Mouse (Mus musculus) megakaryocyte, embryonic 14.5 days (primary cell): ENCODE data around the gene Iqce. TPM values are rescaled to one million over a fixed set of nuclear protein-coding genes. Genes with fewer than 3 reads are reported as not detected.

ENCODE experiments used
- H3K27me3 ChIP-seq: replicated peaks from 2 replicates; pipeline ENCODE3; 2012; ENCODE audit warnings: inconsistent platforms
- H3K36me3 ChIP-seq: replicated peaks from 2 replicates; pipeline ENCODE3; 2012; ENCODE audit warnings: low read length, inconsistent platforms, mixed read lengths
- H3K4me1 ChIP-seq: 2 replicates; pipeline ENCODE4 v1.6.1; 2012; ENCODE audit warnings: inconsistent platforms
- H3K4me3 ChIP-seq: replicated peaks from 2 replicates; pipeline ENCODE3; 2012; ENCODE audit warnings: moderate library complexity, mild to moderate bottlenecking, inconsistent platforms
- H3K9me3 ChIP-seq: 2 replicates; pipeline ENCODE4 v1.6.1; 2012; ENCODE audit warnings: inconsistent platforms
- FLI1 ChIP-seq: IDR thresholded peaks from 2 replicates; pipeline ENCODE4 v1.6.1; 2012; ENCODE audit warnings: low read length, inconsistent platforms, mixed read lengths
- GATA1 ChIP-seq: IDR thresholded peaks from 3 replicates; pipeline ENCODE4 v1.6.1; 2012; ENCODE audit warnings: mixed read lengths, low read length, inconsistent platforms, borderline replicate concordance
- polyA plus RNA-seq: library from polyadenylated mRNA; stranded (reverse); fragments of >175 nt; gene quantifications from 2 replicates; pipeline ENCODE4 v1.2.3, GENCODE M21; 2012; ENCODE audit warnings: low replicate concordance; ENCODE audit not compliant: insufficient read depth

Iqce gene
- polyA plus RNA-seq, 1 experiment, result 4.7 TPM

DNA sequence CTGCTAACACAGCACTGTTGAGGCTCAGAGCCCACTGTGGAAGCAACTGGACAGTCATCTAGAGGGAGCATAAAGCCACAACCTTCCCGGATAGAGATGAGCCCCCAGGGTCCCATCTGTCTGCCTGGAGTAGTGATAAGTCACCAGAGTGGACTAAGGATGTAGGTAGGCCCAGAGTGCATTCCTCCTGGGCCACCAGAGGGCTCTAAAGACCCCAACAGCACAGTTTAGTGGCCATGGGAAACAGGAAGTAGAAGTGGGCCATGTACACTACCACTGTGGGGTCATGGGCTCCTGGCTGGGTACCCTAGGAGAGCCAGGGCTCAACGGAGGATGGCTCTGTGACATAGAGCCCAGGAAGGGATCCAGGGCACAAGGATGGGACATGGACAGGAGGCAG, 61.4 kb downstream of the Iqce start:
- TF ChIP-seq FLI1 (no peak), GATA1 (no peak)
- Histone ChIP-seq H3K9me3 (no peaks in the 10 kb centered on the region), H3K4me3 (peak overlapping the region; percentile 1), H3K27me3 (no peaks in the 10 kb centered on the region), H3K36me3 (peaks cover 83% of the 10 kb centered on the region), H3K4me1 (peaks cover 91% of the 10 kb centered on the region)

DNA sequence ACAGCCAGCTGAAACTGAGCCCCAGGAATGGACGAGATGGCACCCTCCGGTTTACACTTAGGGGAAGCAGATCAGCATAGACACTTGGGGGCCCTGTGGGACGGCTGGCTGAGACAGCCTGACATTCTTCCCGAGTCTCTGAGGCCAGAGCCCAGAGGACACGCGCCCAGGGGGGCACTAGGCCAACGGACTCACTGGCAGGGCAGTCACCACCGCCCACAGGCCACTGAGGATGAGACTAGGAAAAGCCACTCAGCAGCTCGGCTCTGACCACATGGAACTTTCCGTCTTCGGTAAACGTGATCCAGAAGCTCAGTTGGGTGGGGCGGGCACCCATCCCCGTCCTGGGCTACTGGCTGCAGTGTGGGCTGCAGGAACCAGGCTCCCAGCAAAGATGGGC, 62.3 kb downstream of the Iqce start:
- TF ChIP-seq FLI1, result no peak
- TF ChIP-seq GATA1, result no peak
- H3K36me3 ChIP-seq, result peaks cover 86% of the 10 kb centered on the region
- H3K27me3 ChIP-seq, result no peaks in the 10 kb centered on the region
- peaks cover 90% of the 10 kb centered on the region for H3K4me1 ChIP-seq
- H3K4me3 ChIP-seq, result no peak overlapping the region
- no peaks in the 10 kb centered on the region for H3K9me3 ChIP-seq

DNA sequence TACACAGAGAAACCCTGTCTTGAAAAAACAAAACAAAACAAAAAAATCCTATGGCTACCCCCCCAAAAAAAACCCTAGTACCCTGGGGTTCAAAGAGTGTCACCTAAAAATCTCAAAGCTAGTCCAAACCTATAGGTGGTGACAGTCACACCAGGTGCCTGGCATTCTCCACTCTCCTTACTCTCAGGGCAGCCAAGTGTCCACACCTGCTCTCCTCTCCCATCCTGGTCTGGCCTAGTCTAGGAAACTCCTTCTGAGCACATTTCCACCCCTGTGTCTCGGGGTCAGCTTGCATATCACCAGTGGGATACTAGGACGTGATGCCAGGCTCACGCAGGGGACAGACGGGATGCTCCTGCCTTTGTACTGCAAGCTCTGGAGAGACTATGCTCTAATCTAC, 62.9 kb downstream of the Iqce start:
- Histone ChIP-seq H3K27me3 (no peaks in the 10 kb centered on the region), H3K36me3 (peaks cover 91% of the 10 kb centered on the region), H3K4me3 (no peak overlapping the region), H3K9me3 (no peaks in the 10 kb centered on the region), H3K4me1 (peaks cover 90% of the 10 kb centered on the region)
- TF ChIP-seq FLI1, result no peak

DNA sequence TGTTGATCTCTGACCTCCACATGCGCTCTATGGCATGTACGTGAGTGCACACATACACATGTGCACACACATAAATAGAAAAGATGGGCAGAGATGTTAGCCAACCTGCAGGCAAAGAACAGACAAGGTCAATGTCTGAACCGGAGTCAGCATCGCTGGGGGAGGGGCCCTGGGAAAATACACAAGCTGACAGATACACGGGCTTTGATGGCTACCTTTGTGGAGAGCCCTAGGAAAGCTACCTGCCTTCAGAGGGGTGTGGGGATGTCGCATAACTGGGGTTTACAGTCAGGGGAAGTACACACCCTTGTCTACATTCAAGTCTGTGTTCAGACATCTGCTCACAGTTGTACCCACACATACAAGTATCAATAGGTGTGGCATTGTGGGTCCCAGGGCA, 63.7 kb downstream of the Iqce start:
- peaks cover 89% of the 10 kb centered on the region for H3K4me1 ChIP-seq
- H3K27me3 ChIP-seq, result no peaks in the 10 kb centered on the region
- H3K9me3 ChIP-seq, result no peaks in the 10 kb centered on the region
- H3K4me3 ChIP-seq, result no peak overlapping the region
- TF ChIP-seq GATA1 (no peak), FLI1 (no peak)
- peaks cover 91% of the 10 kb centered on the region for H3K36me3 ChIP-seq

DNA sequence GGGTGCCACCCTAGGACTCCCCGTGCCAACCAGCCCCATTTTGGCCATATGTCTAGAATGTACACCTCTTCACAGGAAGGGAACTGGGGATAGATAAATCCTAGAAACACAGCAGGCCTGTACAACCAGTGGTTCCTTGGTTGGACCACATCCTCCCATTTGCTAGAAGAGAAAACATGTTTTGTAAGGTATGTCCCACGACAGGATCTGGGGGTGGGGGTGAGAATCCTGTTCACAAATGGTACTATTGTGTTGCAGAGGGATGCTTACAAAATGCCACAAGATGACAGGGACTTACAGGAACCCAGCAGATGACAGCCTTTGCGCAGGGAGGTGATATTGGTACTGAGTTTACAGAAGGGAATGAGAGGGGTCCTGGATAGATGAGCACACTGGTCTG, 64.2 kb downstream of the Iqce start:
- H3K4me3 ChIP-seq, result no peak overlapping the region
- TF ChIP-seq FLI1 (no peak), GATA1 (no peak)
- H3K27me3 ChIP-seq, result no peaks in the 10 kb centered on the region
- peaks cover 89% of the 10 kb centered on the region for H3K4me1 ChIP-seq
- peaks cover 91% of the 10 kb centered on the region for H3K36me3 ChIP-seq
- H3K9me3 ChIP-seq, result no peaks in the 10 kb centered on the region

DNA sequence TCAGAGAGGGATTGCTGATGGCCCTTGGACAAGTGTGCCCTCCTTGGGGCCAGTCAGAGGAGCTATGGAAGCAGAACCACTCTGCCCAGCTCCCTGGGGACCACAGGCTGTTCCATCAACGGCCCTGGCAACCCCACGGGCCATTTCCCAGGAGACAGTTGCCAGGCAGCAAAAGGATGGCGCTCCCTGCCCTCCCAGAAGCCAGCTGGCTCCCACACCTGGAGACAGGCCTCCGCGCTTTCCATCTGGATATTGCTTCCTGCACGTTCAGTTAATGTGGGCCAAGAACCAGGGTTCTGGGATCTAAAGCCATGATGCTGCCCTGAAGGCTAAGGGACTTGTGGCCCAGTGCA, 65.1 kb downstream of the Iqce start:
- H3K27me3 ChIP-seq, result no peaks in the 10 kb centered on the region
- H3K4me1 ChIP-seq, result peaks cover 83% of the 10 kb centered on the region
- H3K36me3 ChIP-seq, result peaks cover 95% of the 10 kb centered on the region
- no peaks in the 10 kb centered on the region for H3K9me3 ChIP-seq
- TF ChIP-seq GATA1 (no peak), FLI1 (no peak)
- no peak overlapping the region for H3K4me3 ChIP-seq

DNA sequence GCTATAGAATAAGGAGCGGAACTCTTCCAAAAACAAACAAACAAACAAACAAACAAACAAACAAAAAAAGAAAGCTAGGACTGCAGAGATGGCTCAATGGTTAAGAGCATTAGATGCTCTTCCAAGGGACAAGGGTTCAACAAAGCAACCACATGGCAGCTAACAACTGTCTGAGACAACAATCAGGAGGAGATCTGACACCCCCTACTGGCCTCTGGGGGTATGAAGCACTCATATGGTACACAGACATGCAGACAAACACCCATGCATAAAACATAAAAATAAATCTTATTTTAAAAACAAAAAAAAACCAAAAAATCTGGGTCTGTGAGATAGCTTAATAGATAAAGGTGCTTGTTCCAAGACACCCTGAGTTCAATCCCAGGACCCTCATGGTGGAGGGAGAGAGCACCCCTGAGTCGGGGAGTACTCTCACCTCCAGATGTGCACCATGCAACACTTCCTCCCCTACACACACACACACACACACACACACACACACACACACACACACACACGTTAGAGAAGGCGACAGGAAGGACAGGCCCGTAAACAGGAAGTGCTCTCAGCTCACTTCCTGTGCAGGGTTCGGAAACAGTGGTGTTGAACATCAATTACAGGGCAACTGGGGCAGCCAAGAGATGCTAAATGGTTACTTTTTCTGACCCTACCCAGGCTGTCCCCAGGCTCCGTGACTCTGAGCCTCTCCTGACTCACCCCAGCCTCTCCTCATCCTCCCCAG, 65.7 kb downstream of the Iqce start:
- no peak for TF ChIP-seq FLI1
- peaks cover 78% of the 10 kb centered on the region for H3K4me1 ChIP-seq
- H3K4me3 ChIP-seq, result no peak overlapping the region
- no peaks in the 10 kb centered on the region for H3K9me3 ChIP-seq
- no peaks in the 10 kb centered on the region for H3K27me3 ChIP-seq
- peaks cover 99% of the 10 kb centered on the region for H3K36me3 ChIP-seq

DNA sequence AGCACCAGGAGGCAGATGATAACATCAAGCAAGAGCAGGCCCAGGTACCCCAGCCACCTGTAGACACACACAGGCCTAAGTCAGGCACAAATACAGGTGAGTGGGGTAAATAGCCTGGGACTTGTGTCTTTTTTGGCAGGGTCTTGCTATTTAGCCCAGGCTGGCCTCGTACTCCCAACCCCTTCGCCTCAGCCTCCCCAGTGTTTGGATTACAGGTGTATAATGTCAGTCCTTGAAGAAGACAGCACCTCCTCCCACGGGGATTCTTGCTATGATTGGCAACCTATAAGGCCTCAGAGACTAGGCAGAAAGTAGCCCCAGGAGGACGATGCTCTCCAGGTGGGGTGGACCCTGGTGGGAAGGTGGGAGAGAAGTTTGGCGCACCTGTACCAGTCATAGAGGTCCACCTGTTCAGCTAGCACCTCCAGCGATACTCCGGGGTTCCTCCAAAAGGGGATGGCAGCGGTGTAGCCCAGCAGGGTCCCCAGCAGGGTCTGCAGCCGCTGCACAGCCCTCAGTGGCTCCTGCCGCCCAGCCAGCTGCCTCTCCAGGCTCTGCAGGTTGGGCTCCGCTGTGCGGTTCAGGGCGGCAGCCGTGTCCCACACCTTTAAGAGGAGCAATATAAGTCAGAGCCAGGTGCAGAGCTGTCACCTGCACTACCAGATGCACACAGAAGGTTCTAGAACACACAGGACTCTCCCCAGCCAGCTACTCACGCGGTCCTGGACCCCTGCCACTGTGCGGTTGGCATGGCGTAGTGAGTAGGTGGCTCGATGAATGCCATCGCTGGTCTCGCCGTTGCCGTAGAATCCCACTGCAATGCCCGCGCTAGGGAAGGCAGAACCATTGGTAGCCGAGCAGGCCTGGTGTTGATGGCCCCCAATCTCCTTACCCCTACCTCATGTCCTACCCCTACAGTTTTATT, 67.1 kb downstream of the Iqce start:
- Histone ChIP-seq H3K9me3 (no peaks in the 10 kb centered on the region), H3K36me3 (peaks cover 99% of the 10 kb centered on the region), H3K4me1 (peaks cover 64% of the 10 kb centered on the region), H3K4me3 (no peak overlapping the region), H3K27me3 (no peaks in the 10 kb centered on the region)
- TF ChIP-seq GATA1 (no peak), FLI1 (no peak)

DNA sequence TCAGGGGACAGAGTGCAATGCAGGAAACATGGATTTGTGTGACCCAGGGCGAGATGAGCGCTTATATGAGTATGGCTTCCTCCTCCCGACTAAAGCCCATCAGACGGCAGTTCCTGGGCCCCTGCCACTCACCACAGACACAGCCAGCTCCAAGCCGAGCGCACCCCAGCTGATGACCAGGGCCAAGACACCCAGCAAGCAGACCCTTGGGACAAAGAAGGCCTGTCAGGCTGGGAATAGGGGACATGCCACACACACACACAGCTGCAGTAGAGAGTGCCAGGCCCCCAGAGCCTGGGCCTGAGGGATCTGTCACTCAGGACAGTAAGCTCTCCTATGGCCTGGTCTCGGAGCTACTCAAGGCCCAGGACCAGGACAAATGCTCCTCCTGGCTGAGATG, 68.7 kb downstream of the Iqce start:
- H3K4me3 ChIP-seq, result no peak overlapping the region
- no peak for TF ChIP-seq GATA1
- TF ChIP-seq FLI1, result no peak
- H3K4me1 ChIP-seq, result peaks cover 64% of the 10 kb centered on the region
- peaks cover 3% of the 10 kb centered on the region for H3K9me3 ChIP-seq
- peaks cover 100% of the 10 kb centered on the region for H3K36me3 ChIP-seq
- no peaks in the 10 kb centered on the region for H3K27me3 ChIP-seq

DNA sequence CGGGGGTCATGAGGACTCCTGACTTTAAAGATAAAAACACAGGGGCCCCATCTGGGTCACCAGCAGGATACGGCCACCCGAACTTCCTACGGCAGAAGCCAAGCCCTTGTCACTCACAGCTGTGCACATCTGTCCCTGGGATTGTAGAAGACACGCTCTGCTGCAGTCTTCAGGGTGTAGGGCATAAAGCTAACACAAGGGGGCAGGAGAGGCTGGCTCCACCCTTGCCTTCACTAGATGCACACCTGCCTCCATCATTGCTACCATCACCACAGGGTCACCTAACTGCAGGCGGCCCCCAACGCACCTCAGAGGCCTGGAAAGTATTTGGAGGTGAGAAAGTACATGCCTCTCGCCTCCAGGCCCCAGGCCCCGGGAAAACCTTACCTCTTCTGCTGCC, 73.2 kb downstream of the Iqce start:
- peak overlapping the region; percentile 19 for H3K4me3 ChIP-seq
- no peaks in the 10 kb centered on the region for H3K27me3 ChIP-seq
- H3K4me1 ChIP-seq, result peaks cover 68% of the 10 kb centered on the region
- TF ChIP-seq GATA1 (no peak), FLI1 (no peak)
- peaks cover 12% of the 10 kb centered on the region for H3K9me3 ChIP-seq
- H3K36me3 ChIP-seq, result peaks cover 99% of the 10 kb centered on the region
